Mouse (Mus musculus) kidney, embryonic 14.5 days (tissue): Measurements from ENCODE around the gene Nde1. TPM values are rescaled to one million over a fixed set of nuclear protein-coding genes. Genes with fewer than 3 reads are reported as not detected.

Experiments
- ATAC-seq: fragments of 200-750 bp; cut with Nextera tagmentation; 2 replicates; pipeline ENCODE4 v1.8.0; 2017; ENCODE audit warnings: moderate number of reproducible peaks, mild to moderate bottlenecking, moderate TSS enrichment, moderate library complexity; ENCODE audit not compliant: low FRiP score, low TSS enrichment
- H3K27ac ChIP-seq: fragments of 300-500 bp; sonication (generic); 2 replicates; pipeline ENCODE4 v1.5.1; 2014; ENCODE audit warnings: low read depth, mild to moderate bottlenecking, low read length, moderate library complexity, mixed read lengths
- H3K27me3 ChIP-seq: fragments of 300-500 bp; sonication (generic); 2 replicates; pipeline ENCODE4 v1.6.1; 2014; ENCODE audit warnings: mild to moderate bottlenecking, low read length; ENCODE audit not compliant: control insufficient read depth, insufficient read depth
- H3K36me3 ChIP-seq: fragments of 300-500 bp; sonication (generic); 2 replicates; pipeline ENCODE4 v1.6.1; 2014; ENCODE audit warnings: low read length, mixed read lengths; ENCODE audit not compliant: control insufficient read depth, insufficient read depth
- H3K4me1 ChIP-seq: fragments of 300-500 bp; sonication (generic); 2 replicates; pipeline ENCODE4 v1.6.1; 2014; ENCODE audit warnings: low read length, mixed read lengths; ENCODE audit not compliant: control insufficient read depth, insufficient read depth
- H3K4me2 ChIP-seq: fragments of 300-500 bp; sonication (generic); replicated peaks from 2 replicates; pipeline ENCODE4 v1.6.1; 2014; ENCODE audit warnings: low read depth, mild to moderate bottlenecking, low read length
- H3K4me3 ChIP-seq: fragments of 300-500 bp; sonication (generic); 2 replicates; pipeline ENCODE4 v1.5.1; 2014; ENCODE audit warnings: mild to moderate bottlenecking, low read length
- H3K9ac ChIP-seq: fragments of 300-500 bp; sonication (generic); 2 replicates; pipeline ENCODE4 v1.6.1; 2014; ENCODE audit warnings: low read depth, mild to moderate bottlenecking, low read length, moderate library complexity
- H3K9me3 ChIP-seq: fragments of 300-500 bp; sonication (generic); 2 replicates; pipeline ENCODE4 v1.6.1; 2016; ENCODE audit warnings: low read length; ENCODE audit not compliant: control insufficient read depth
- WGBS: fragments of 180-500 bp; shearing (Covaris S2); extraction: QIAGEN DNeasy Blood & Tissue Kit; methylation state at CpG from one replicate; pipeline ENCODE4 v1.1.7; 2014; 5-methylcytosine and 5-hydroxymethylcytosine counted together
- polyA plus RNA-seq: library from polyadenylated mRNA; unstranded; fragments of >200 nt; fragmentation: Nextera tagmentation; extraction: Ambion mirVana; gene quantifications from 2 replicates; pipeline ENCODE4 v1.2.1, GENCODE M21; 2014

Nde1 gene
- polyA plus RNA-seq, 1 experiment from 2014 or later: 147 TPM

- 82% methylated on average over 6 of the region's 6 CpGs for WGBS
- no peak for ATAC-seq
- peaks cover 93% of the 10 kb centered on the region for H3K36me3 ChIP-seq
Observed at GRCm38 (mm10) chr16:14180163-14180733, 17.2 kb downstream of the Nde1 start.

GRCm38 (mm10) chr16:14182360-14182759 lies 19.3 kb downstream of the Nde1 start:
- H3K27me3 ChIP-seq: no peaks in the 10 kb centered on the region
- H3K27ac ChIP-seq: no peak overlapping the region
- no peaks in the 10 kb centered on the region for H3K4me1 ChIP-seq
- ATAC-seq: no peak
- WGBS: 51% methylated on average over 5 of the region's 5 CpGs
- no peak overlapping the region for H3K9ac ChIP-seq
- H3K4me2 ChIP-seq: no peak overlapping the region
- no peaks in the 10 kb centered on the region for H3K9me3 ChIP-seq
- no peak overlapping the region for H3K4me3 ChIP-seq
- peaks cover 92% of the 10 kb centered on the region for H3K36me3 ChIP-seq

More at GRCm38 (mm10) chr16:14180163-14180733, 17.2 kb downstream of the Nde1 start:
- Histone ChIP-seq H3K9ac (no peak overlapping the region), H3K27me3 (no peaks in the 10 kb centered on the region), H3K4me3 (no peak overlapping the region), H3K9me3 (no peaks in the 10 kb centered on the region), H3K4me1 (no peaks in the 10 kb centered on the region), H3K4me2 (no peak overlapping the region), H3K27ac (no peak overlapping the region)

GRCm38 (mm10) chr16:14183856-14184255 lies 20.8 kb downstream of the Nde1 start:
- no peak for ATAC-seq
- no peak overlapping the region for H3K27ac ChIP-seq
- H3K9me3 ChIP-seq: no peaks in the 10 kb centered on the region
- no peaks in the 10 kb centered on the region for H3K27me3 ChIP-seq
- 71% methylated on average over 1 of the region's 1 CpGs for WGBS
- peaks cover 93% of the 10 kb centered on the region for H3K36me3 ChIP-seq
- H3K4me1 ChIP-seq: no peaks in the 10 kb centered on the region
- H3K4me3 ChIP-seq: no peak overlapping the region
- no peak overlapping the region for H3K9ac ChIP-seq
- no peak overlapping the region for H3K4me2 ChIP-seq

GRCm38 (mm10) chr16:14185516-14185915 lies 22.4 kb downstream of the Nde1 start:
- peaks cover 94% of the 10 kb centered on the region for H3K36me3 ChIP-seq

GRCm38 (mm10) chr16:14194164-14194950 lies 31.3 kb downstream of the Nde1 start:
- Histone ChIP-seq H3K4me2 (no peak overlapping the region), H3K4me3 (no peak overlapping the region), H3K27me3 (no peaks in the 10 kb centered on the region), H3K36me3 (peaks cover 35% of the 10 kb centered on the region), H3K27ac (no peak overlapping the region), H3K4me1 (no peaks in the 10 kb centered on the region), H3K9me3 (no peaks in the 10 kb centered on the region), H3K9ac (no peak overlapping the region)
- ATAC-seq: no peak
- WGBS: 73% methylated on average over 9 of the region's 9 CpGs

More at GRCm38 (mm10) chr16:14185516-14185915, 22.4 kb downstream of the Nde1 start:
- no peaks in the 10 kb centered on the region for H3K4me1 ChIP-seq
- WGBS: 95% methylated on average over 5 of the region's 5 CpGs
- H3K4me3 ChIP-seq: no peak overlapping the region
- H3K4me2 ChIP-seq: no peak overlapping the region
- no peaks in the 10 kb centered on the region for H3K9me3 ChIP-seq
- no peak overlapping the region for H3K27ac ChIP-seq
- H3K9ac ChIP-seq: no peak overlapping the region
- H3K27me3 ChIP-seq: no peaks in the 10 kb centered on the region
- no peak for ATAC-seq

- Histone ChIP-seq H3K4me3 (no peak overlapping the region), H3K9ac (no peak overlapping the region), H3K4me1 (no peaks in the 10 kb centered on the region), H3K9me3 (no peaks in the 10 kb centered on the region), H3K36me3 (peaks cover 25% of the 10 kb centered on the region), H3K27me3 (no peaks in the 10 kb centered on the region), H3K27ac (no peak overlapping the region), H3K4me2 (no peak overlapping the region)
- 45% methylated on average over 1 of the region's 1 CpGs for WGBS
- no peak for ATAC-seq
Observed at GRCm38 (mm10) chr16:14195427-14195826, 32.4 kb downstream of the Nde1 start.

- Histone ChIP-seq H3K4me2 (no peak overlapping the region), H3K27ac (no peak overlapping the region), H3K9me3 (no peaks in the 10 kb centered on the region), H3K36me3 (no peaks in the 10 kb centered on the region), H3K4me3 (no peak overlapping the region), H3K27me3 (no peaks in the 10 kb centered on the region), H3K4me1 (no peaks in the 10 kb centered on the region), H3K9ac (no peak overlapping the region)
- WGBS: 79% methylated on average over 4 of the region's 4 CpGs
- ATAC-seq: no peak
Observed at GRCm38 (mm10) chr16:14198798-14199197, 35.7 kb downstream of the Nde1 start.

- Histone ChIP-seq H3K27me3 (no peaks in the 10 kb centered on the region), H3K27ac (no peak overlapping the region), H3K36me3 (no peaks in the 10 kb centered on the region), H3K9ac (no peak overlapping the region), H3K4me1 (no peaks in the 10 kb centered on the region), H3K4me2 (no peak overlapping the region), H3K4me3 (no peak overlapping the region), H3K9me3 (no peaks in the 10 kb centered on the region)
- no peak for ATAC-seq
- WGBS: 90% methylated on average over 3 of the region's 3 CpGs
Observed at GRCm38 (mm10) chr16:14215156-14215555, 52.1 kb downstream of the Nde1 start.

GRCm38 (mm10) chr16:14237100-14237723 lies 74.1 kb downstream of the Nde1 start:
- WGBS: 25% methylated on average over 6 of the region's 6 CpGs
- Histone ChIP-seq H3K9me3 (no peaks in the 10 kb centered on the region), H3K27me3 (no peaks in the 10 kb centered on the region), H3K36me3 (no peaks in the 10 kb centered on the region), H3K9ac (no peak overlapping the region), H3K4me2 (no peak overlapping the region), H3K4me1 (no peaks in the 10 kb centered on the region), H3K27ac (no peak overlapping the region), H3K4me3 (no peak overlapping the region)
- ATAC-seq: peak; percentile 73
